Mouse (Mus musculus): ENCODE results near the gene Gm45623.

Gm45623 gene

GRCm38 (mm10) chr13:56753192-56753951 lies at the start of gene Gm45623:
Gene Gm45623 (minus strand): TSS chr13:56753827.
- DNase-seq (ENCODE audit: low read depth) = no peak

- no peak for DNase-seq (ENCODE audit: low read depth)
Measured at GRCm38 (mm10) chr13:56797459-56797858, 43.8 kb upstream of the Gm45623 start.

- DNase-seq (ENCODE audit: low read depth) = no peak
Measured at GRCm38 (mm10) chr13:56795501-56795900, 41.9 kb upstream of the Gm45623 start.

GRCm38 (mm10) chr13:56794441-56794840 lies 40.8 kb upstream of the Gm45623 start:
- no peak for DNase-seq (ENCODE audit: low read depth)

- no peak for DNase-seq (ENCODE audit: low read depth)
Measured at GRCm38 (mm10) chr13:56792844-56793243, 39.2 kb upstream of the Gm45623 start.

GRCm38 (mm10) chr13:56790683-56791082 lies 37.1 kb upstream of the Gm45623 start:
- no peak for DNase-seq (ENCODE audit: low read depth)

GRCm38 (mm10) chr13:56782621-56783020 lies 29.0 kb upstream of the Gm45623 start:
- no peak for DNase-seq (ENCODE audit: low read depth)

- DNase-seq (ENCODE audit: low read depth) = no peak
Measured at GRCm38 (mm10) chr13:56781697-56782096, 28.1 kb upstream of the Gm45623 start.

- DNase-seq (ENCODE audit: low read depth) = no peak
Measured at GRCm38 (mm10) chr13:56780746-56781469, 27.3 kb upstream of the Gm45623 start.

- peak; percentile 48 for DNase-seq (ENCODE audit: low read depth)
Measured at GRCm38 (mm10) chr13:56774304-56774703, 20.7 kb upstream of the Gm45623 start.

GRCm38 (mm10) chr13:56773262-56773870 lies 19.7 kb upstream of the Gm45623 start:
- DNase-seq (ENCODE audit: low read depth) = no peak

GRCm38 (mm10) chr13:56772592-56772991 lies 19.0 kb upstream of the Gm45623 start:
- DNase-seq (ENCODE audit: low read depth) = no peak

- peak; percentile 23 for DNase-seq (ENCODE audit: low read depth)
Measured at GRCm38 (mm10) chr13:56770786-56771185, 17.2 kb upstream of the Gm45623 start.

- DNase-seq (ENCODE audit: low read depth) = no peak
Measured at GRCm38 (mm10) chr13:56770136-56770578, 16.5 kb upstream of the Gm45623 start.

- no peak for DNase-seq (ENCODE audit: low read depth)
Measured at GRCm38 (mm10) chr13:56769431-56769830, 15.8 kb upstream of the Gm45623 start.

GRCm38 (mm10) chr13:56766211-56766610 lies 12.6 kb upstream of the Gm45623 start:
- DNase-seq (ENCODE audit: low read depth) = no peak

- DNase-seq (ENCODE audit: low read depth) = peak; percentile 34
Measured at GRCm38 (mm10) chr13:56765284-56766032, 11.8 kb upstream of the Gm45623 start.

GRCm38 (mm10) chr13:56762446-56763229 lies 9.0 kb upstream of the Gm45623 start:
- no peak for DNase-seq (ENCODE audit: low read depth)

- peak; percentile 76 for DNase-seq (ENCODE audit: low read depth)
Measured at GRCm38 (mm10) chr13:56758492-56758891, 4.9 kb upstream of the Gm45623 start.

GRCm38 (mm10) chr13:56757201-56757600 lies 3.6 kb upstream of the Gm45623 start:
- no peak for DNase-seq (ENCODE audit: low read depth)

GRCm38 (mm10) chr13:56755871-56756270 lies 2.2 kb upstream of the Gm45623 start:
- DNase-seq (ENCODE audit: low read depth) = peak; percentile 23
